Mouse (Mus musculus) cerebellum, adult (tissue): ENCODE data around the gene Vmn2r73.
"Not testable (repeated sequence)": the region's sequence is repeated elsewhere in the genome, so short reads cannot be mapped to it uniquely, and the experiment has no call there.

Experiments
- ATAC-seq: cut with Nextera tagmentation; 2 replicates; pipeline ENCODE4 v1.9.2; 2017; ENCODE audit warnings: mild to moderate bottlenecking, moderate library complexity, mixed read lengths; ENCODE audit not compliant: insufficient number of reproducible peaks, low FRiP score, low TSS enrichment

Vmn2r73 gene

DNA sequence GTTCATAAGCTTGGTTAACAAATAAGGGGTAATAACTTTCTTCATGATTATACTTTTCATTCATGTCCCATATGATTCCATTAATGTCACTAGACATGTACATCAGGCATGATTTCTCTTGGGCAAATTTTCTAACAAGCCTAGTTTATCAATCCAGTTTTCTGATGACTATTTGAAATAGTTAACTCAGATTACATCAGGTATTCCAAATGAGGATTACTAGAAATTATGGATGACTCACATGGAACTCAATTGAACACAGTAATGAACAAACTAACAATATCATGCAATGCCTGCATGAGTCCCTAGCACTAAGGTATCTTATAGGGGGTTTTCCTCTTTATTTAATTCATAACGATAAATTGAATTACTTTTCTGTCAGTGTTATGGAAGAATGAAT lies at the start of gene Vmn2r73:
Gene Vmn2r73 (minus strand): TSS at position 101 of the 400 bp plus-strand sequence.
- ATAC-seq: no peak

DNA sequence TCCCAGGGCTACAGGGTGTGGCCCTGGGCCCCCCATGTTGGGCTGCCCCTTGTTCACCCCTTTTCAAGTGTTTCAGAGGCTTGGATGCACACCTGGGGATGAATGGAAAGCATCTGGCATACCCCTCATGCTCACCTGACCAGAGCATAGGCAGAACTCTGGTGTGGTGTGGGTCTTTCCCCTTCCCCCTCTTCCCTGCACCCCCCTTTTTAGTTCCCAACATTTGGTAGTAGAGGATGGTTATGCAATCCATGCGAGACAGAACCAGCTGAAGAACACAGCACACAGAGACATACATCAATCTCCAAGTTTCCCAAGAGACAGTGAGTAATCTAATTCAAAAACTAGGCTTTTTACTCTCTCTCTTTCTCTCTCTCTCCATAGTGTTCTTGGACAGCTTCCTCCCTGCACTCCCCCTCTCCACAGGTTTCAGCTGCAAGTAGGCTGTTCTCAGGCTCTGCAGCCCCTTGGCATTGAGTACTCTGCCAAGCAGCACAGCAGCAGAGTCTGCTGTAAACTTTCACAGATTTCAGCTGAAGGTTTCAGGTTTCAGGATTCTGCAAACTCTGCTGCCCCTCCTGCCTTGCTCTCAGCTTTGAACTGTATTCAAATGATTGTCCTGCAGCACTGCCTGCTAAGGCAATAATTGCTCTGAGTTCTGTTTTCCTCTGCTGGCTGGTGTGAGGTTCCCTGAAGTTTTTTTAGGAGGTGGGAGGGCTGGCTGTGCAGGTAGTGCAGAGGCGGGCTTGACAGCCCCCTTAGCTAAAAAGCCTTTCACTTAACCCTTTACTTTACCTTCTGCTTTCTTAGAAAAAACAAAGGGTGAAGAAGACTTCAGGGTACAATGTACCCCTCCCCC lies 35.7 kb downstream of the Vmn2r73 start:
- no peak for ATAC-seq

DNA sequence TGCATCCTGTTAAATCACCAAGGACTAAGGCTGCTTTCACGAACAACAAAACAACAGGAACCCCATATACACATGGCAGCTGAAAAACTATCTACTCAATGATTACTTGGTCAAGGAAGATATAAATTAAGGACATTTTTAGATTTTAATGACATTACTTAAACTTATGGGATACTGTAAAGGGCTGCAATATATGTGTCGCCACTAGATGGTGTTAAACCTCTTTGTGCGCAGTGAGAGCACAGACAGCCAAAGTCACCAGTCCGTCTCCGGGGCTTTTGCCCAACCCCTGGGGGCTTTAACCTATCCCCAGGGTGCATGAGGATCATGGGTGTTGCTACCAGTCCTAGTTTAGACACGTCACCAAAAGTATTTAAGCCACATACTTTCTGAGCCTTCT lies 58.0 kb downstream of the Vmn2r73 start:
- not testable (repeated sequence) for ATAC-seq
